Mouse (Mus musculus) ovary, adult 18-20 months (tissue): ENCODE data around the gene Ms4a10.
A peak's percentile ranks its signal among the peaks of the same experiment; 100 is the strongest.

Source experiments
- DNase-seq: peaks from one replicate; pipeline ENCODE4 v3.0.0; 2022; ENCODE audit warnings: low spot score, mixed read lengths

The Ms4a10 gene

DNA sequence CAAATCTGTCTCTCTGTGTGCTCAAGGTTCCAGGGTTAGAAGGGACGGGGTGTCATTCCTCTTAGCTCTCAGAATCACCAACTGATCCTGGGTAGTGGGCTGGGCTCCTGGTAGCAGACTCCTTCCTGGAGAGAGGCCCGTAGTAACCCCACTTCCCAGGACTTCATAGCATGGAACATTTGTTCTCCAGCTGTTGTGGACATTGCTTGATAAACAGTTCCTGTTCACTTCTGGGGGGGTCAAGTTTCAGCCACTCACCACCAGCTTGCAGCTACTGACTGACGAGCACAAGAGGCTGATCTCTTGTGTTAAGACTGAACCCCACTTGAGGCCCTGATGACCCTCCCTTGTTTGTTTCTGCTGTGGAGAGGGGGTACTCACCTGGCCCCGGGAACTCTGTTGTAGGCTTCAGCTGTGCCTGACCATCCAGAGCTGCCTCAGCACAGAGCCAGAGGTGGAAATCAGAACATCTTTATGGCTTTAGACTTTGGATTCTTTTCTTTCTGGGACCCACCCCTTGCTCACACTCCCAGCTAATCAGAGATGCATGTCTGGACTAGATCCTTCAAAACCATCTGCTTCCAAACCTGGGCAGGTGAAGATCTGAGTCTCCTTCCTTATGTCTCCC is at the start of gene Ms4a10:
Gene Ms4a10, minus strand, starts transcription at position 433 of the 628 bp plus-strand sequence.
- DNase-seq: no peak

GRCm38 (mm10) chr19:11022382-11022781 is 47.9 kb upstream of the Ms4a10 start:
- DNase-seq: no peak

GRCm38 (mm10) chr19:11017891-11018290 is 43.4 kb upstream of the Ms4a10 start, which contains the start of gene Ms4a18:
Ms4a18 (minus strand) TSS chr19:11018031.
- DNase-seq: no peak

- DNase-seq: no peak
These were observed 42.8 kb upstream of the Ms4a10 start for GRCm38 (mm10) chr19:11017251-11017650.

DNA sequence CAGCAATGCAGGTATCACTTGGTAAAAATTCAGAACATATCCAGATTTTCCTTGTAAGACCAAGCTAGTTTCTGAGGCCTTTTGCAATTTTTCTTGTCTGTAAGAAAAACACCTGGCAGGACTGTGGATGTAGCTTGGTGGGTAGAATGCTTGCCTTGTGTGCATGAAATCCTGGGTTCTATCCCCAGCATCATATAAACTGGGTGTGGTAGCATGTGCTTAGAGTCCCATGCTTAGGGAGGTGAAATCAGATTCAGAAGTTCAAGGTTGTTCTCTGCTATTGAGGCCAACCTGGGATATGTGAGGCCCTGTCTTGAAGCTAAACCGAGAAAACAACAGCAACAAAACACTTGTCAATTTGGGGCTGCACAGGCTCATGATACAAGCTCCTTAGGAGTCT is 41.5 kb upstream of the Ms4a10 start:
- no peak for DNase-seq

DNA sequence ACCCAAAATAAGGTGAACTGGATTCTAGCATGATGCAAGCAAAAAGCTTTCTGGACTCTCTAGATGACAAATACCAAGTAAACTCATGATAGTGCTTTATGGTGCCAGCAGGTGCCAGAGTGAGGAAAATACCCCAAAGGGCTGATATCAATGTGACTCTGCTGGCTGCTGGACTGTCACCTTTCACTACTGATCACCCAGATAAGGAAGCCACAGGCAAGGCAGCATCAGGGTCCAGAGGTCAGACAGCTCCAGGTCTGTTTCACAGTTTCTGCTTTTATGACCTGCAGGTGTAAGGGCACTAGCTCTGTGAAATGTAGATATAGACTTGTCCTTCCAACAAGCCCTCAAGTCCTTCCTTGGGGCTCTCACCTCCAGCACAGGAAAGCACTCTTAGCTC is 41.0 kb upstream of the Ms4a10 start:
- no peak for DNase-seq

- no peak for DNase-seq
These were observed 18.7 kb upstream of the Ms4a10 start, which contains the start of gene Ms4a15 for GRCm38 (mm10) chr19:10993150-10993549. Ms4a15 (minus strand) TSS chr19:10993250.

GRCm38 (mm10) chr19:10991911-10992310 is 17.4 kb upstream of the Ms4a10 start:
- DNase-seq: no peak

GRCm38 (mm10) chr19:10990751-10991150 is 16.3 kb upstream of the Ms4a10 start:
- no peak for DNase-seq

DNA sequence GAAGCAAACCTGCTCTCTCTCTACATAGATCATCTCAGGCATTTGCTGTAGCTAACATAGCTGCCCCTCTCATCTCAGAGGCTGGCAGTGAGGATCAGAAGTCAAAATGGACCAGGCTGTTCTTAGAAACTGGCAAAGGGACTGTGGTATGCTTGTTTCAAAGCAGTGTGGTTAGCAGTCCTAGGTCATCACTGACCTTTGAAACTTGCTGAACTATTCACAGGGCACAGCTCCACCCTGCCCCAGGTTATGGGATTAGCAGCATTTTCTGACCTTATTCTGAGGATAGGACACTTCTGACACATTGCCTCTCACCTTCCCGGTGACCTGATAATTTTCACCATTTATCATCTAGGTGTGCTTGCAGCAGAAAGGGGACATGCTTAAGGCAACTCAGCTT is 14.1 kb upstream of the Ms4a10 start:
- DNase-seq: no peak

DNA sequence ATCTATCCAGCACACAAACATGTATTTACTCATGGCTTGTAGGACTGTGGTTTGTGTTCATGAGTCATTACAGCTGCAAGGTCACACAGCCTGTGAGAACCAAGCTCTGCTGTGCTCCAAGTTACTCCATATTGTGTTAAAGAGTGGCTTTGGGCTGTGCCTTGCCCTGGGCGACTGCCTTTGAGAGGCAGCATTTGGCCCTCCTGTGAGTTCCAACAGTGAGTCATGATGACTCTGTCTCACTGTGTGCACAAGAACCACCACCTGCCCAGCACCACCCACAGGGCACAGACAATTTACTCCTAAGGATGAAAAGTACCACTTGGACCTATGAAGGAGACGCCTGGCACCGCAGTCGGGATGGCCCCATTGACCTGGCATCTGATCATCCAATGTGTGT is 11.4 kb upstream of the Ms4a10 start:
- no peak for DNase-seq

DNA sequence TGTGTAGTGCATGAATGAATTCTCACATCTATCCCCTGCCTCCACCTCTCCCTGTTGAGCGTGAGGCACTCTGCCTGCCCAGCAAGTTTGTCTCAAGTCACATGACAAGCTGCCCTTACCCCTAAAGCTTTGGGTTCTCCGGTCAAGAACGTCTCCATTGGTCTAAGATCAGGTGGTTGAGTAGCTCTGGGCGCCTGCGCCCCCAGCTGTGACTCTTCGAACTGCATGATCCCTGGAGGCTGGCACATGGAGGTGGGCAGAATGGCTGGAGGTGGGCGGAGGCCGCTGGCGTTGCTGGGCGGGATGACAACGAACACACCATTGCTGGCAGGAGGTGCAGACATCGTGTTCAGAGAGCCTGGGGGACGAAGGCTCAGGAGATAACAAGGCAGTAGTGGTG is 10.1 kb upstream of the Ms4a10 start:
- no peak for DNase-seq

DNA sequence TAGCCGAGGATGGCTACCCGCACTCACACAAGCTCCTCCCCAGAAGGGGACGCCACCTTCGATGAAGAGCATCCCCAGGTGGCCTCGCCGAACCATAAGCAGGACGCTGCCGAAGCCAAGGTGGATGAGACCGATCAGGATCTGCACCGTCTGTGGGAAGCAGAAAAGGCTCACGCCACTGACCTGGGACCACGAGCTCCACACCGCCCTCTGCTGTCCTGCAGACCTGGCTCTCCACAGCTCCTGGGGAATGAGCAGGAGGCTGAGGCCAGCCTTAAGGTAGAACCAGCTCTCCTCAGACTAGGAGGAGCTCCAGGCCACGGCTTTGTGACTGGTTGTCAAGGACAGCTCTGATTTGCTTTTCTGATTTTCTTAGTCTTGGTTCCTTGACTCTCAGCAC is 8.7 kb upstream of the Ms4a10 start:
- no peak for DNase-seq

DNA sequence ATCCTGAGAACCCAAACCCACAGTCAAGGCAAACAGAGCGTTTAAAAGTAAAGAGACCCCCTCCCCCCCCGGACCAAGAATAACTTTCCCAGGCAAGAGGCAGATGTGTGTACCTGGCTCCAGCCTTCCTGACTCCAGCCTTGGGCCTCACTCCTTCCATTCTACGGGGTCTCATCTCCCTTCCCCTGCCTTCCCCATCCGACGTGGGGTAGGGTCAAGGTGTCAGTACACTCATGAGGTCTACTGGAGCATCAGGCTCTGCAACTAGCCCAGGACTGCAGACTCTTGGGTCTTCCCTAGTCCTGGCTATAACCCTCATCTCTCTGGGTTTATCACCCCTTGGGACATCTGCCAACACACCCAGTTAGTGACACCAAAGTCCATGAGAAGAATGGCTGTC is 5.7 kb upstream of the Ms4a10 start:
- DNase-seq: no peak

DNA sequence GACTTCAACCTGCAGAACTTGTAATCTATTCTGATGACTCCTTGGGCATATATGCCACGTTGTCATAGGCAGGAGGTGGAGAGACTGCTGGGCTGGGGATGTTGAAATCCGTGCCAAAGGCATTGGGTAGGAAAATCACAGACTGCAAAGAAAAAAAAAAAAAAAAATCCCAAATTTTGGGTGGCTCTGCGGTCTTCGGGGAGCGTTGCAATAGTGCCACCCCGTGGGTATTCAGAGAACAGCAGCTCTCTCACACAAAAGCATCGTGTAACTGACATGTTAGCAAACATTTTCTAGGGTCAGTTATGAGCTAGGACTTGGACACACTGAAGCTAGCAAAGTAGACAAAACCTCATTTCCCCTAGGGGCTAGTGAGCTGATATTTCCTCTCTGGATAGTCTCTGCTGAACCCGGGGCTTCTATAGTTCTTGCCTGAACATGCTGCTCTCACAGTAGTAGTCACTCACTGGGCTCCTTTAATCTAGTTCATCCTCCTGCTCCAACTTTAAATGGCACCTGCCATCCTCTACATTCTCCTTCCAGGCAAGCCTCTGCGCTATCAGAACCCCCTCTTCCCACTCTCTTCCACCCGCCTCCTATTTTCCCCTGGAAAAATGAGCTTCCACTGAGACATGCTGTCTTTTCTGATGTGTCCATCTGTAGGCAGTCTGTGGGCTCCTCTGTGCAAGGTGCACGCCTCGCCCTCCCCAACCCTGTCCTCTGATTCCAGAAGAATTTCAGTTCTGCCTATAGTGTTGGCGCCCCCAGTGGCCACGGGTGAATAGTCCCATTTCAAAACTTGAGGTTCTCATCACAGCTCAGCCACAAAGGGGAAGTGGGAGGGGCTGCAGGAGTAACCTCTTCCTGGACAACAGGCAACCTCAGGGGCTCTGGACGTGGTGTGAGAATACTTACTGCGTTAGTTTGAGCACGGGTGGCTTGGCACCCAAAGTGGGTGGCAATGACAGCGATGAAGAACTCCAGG is 5.0 kb upstream of the Ms4a10 start:
- DNase-seq: peak; percentile 41

DNA sequence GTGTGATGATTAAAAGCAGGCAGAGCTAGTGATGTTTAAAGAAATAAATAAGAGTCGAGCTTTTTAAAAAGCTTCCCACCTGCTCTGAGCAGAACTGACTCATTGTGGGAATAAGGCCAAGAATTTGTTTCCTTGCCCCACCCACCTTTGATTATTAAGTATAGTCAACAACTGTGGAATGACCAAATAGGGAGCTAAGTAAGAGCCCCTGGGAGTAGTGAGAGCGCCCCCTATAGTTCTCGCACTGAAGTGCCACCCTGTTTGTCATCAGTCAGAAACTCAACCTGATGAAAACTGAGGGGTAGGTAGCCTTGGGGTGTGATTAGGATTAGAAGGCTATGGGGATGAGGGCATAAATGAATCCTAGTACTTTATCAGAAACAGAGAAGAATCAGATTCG is 1.8 kb upstream of the Ms4a10 start:
- DNase-seq: no peak

- DNase-seq: no peak
These were observed 717 bp upstream of the Ms4a10 start for GRCm38 (mm10) chr19:10975187-10975586.

DNA sequence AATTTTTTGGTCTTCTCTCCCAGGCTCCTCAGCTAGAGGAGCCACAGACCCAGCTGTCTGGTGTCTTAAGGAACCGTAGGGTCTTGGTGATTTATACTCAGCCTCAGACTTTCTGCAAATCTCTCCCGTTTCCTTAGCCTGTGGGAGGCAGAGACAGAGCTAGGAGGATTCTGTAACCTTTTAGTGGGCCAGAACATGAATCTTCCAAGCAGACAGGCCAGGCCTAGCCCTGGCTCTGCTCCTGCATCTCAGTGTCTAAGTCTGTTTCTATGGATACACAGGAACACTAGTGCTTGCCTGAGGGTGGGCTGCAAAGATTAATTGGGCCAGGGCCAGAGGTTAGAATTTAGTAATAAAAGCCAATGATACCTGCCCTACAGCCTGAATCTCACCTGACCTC is 1.3 kb downstream of the Ms4a10 start:
- DNase-seq: no peak

- no peak for DNase-seq
These were observed 1.8 kb downstream of the Ms4a10 start for GRCm38 (mm10) chr19:10972660-10973059.

DNA sequence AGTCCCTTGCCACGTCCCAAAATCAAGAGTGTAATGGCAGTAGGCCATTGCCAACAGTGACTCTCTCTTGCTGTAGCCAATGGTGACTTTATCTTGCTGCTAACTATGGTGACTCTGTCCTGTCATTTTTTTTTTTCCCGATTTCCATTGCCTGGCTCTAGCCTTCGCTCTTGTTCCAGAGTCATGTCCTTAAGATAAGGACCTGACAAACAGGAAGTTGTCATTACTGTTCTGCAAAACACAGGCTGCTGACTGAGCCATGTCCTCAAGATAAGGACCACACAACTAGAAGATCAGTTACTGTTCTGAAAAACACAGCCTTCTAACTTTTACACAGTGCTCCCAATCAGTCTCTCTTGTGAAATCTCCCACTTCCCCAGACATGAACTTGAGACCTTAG is 4.0 kb downstream of the Ms4a10 start:
- no peak for DNase-seq

DNA sequence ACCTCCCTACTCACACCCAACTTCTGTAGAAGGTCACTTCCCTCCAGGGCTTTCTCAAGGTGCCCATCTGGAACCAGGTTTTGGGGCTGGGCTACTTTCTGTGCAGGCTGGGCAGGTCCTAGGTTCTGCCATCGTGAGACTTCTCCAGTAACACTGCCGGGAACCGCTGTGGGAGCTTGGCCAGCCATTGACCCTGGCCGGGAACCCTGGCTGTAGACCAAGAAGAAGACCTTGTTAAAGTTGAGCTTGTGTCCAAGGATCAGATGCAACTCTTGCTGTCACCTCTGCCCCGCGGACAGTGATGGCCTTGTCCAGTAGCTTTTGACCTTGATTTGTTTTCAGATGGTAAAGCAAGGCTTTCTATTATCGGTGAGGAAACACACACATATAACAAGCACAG is 5.9 kb downstream of the Ms4a10 start:
- peak; percentile 84 for DNase-seq

- peak; percentile 57 for DNase-seq
These were observed 8.7 kb downstream of the Ms4a10 start for GRCm38 (mm10) chr19:10965721-10966120.

- no peak for DNase-seq
These were observed 14.5 kb downstream of the Ms4a10 start for GRCm38 (mm10) chr19:10959978-10960346.
